Mouse (Mus musculus) MEL (cell line): ENCODE data around the gene Prr5. TPM values are rescaled to one million over a fixed set of nuclear protein-coding genes. Genes with fewer than 3 reads are reported as not detected.

Source experiments
- DNase-seq: peaks from one replicate; pipeline ENCODE4 v3.0.0; 2011; ENCODE audit warnings: low read depth, low spot score
- H3K27ac ChIP-seq: 2 replicates; pipeline ENCODE4 v1.5.1; 2012; ENCODE audit warnings: low read depth, mild to moderate bottlenecking, control low read depth, low read length, moderate library complexity; ENCODE audit not compliant: control insufficient read depth
- H3K27me3 ChIP-seq, 2 experiments: fragments of 150-350 bp in 1 of 2; sonication (generic) in 1 of 2; 2 replicates each; pipeline ENCODE4 v1.6.1; 2012; ENCODE audit warnings: low read length in 2 of 2, mild to moderate bottlenecking in 2 of 2, improper control_type of control experiment in 1 of 2, moderate library complexity in 1 of 2; ENCODE audit not compliant: insufficient read depth in 2 of 2, control insufficient read depth in 1 of 2
- H3K36me3 ChIP-seq, 2 experiments: 2 replicates each; pipeline ENCODE4 v1.6.1; 2012 to 2014; ENCODE audit warnings: low read length in 2 of 2, improper control_type of control experiment in 1 of 2, inconsistent platforms in 1 of 2, mild to moderate bottlenecking in 1 of 2; ENCODE audit not compliant: insufficient read depth in 2 of 2, control insufficient read depth in 1 of 2
- H3K4me1 ChIP-seq, 2 experiments: fragments of 150-350 bp in 1 of 2; sonication (generic) in 1 of 2; 2 replicates each; pipeline ENCODE4 v1.6.1; 2012; ENCODE audit warnings: low read length in 2 of 2, improper control_type of control experiment in 1 of 2, mild to moderate bottlenecking in 1 of 2; ENCODE audit not compliant: insufficient read depth in 2 of 2, control insufficient read depth in 1 of 2
- H3K4me3 ChIP-seq, 2 experiments: fragments of 150-350 bp in 1 of 2; sonication (generic) in 1 of 2; 2 replicates each; pipeline ENCODE4 v1.5.1; 2012; ENCODE audit warnings: low read depth in 2 of 2, low read length in 2 of 2, mild to moderate bottlenecking in 2 of 2, moderate library complexity in 2 of 2, control low read depth in 1 of 2, improper control_type of control experiment in 1 of 2; ENCODE audit not compliant: control insufficient read depth in 1 of 2, insufficient read depth in 1 of 2
- H3K79me2 ChIP-seq: 2 replicates; pipeline ENCODE4 v1.6.1; 2012; ENCODE audit warnings: mild to moderate bottlenecking, low read length, moderate library complexity; ENCODE audit not compliant: control insufficient read depth, poor library complexity, insufficient read depth
- H3K9ac ChIP-seq: 2 replicates; pipeline ENCODE4 v1.6.1; 2012; ENCODE audit warnings: low read depth, mild to moderate bottlenecking, control low read depth, low read length, moderate library complexity; ENCODE audit not compliant: control insufficient read depth, poor library complexity, severe bottlenecking
- H3K9me3 ChIP-seq: fragments of 150-350 bp; sonication (generic); replicated peaks from 2 replicates; pipeline ENCODE4 v1.6.1; 2012; ENCODE audit warnings: mild to moderate bottlenecking, low read length, improper control_type of control experiment, moderate library complexity; ENCODE audit not compliant: insufficient read depth
- E2F4 ChIP-seq: IDR thresholded peaks from 2 replicates; pipeline ENCODE4 v1.6.1; 2011; ENCODE audit warnings: low read depth, low read length, improper control_type of control experiment, borderline replicate concordance
- ETS1 ChIP-seq: IDR thresholded peaks from 2 replicates; pipeline ENCODE4 v1.6.1; 2012; ENCODE audit warnings: low read depth, mild to moderate bottlenecking, inconsistent platforms, low read length, improper control_type of control experiment, moderate library complexity
- GABPA ChIP-seq: IDR thresholded peaks from 2 replicates; pipeline ENCODE4 v1.6.1; 2012; ENCODE audit warnings: low read depth, mild to moderate bottlenecking, inconsistent platforms, low read length, improper control_type of control experiment, moderate library complexity
- GATA1 ChIP-seq: IDR thresholded peaks from 2 replicates; pipeline ENCODE4 v1.6.1; 2011; ENCODE audit warnings: low read depth, low read length, improper control_type of control experiment
- HCFC1 ChIP-seq: IDR thresholded peaks from 2 replicates; pipeline ENCODE4 v1.6.1; 2012; ENCODE audit warnings: low read depth, mild to moderate bottlenecking, inconsistent platforms, low read length, improper control_type of control experiment, moderate library complexity
- JUND ChIP-seq: IDR thresholded peaks from 2 replicates; pipeline ENCODE4 v1.6.1; 2011; ENCODE audit warnings: low read depth, mild to moderate bottlenecking, improper control_type of control experiment, low read length
- KAT2A ChIP-seq: conservative IDR thresholded peaks from 2 replicates; pipeline ENCODE4 v1.6.1; 2012; ENCODE audit warnings: low read depth, low read length, improper control_type of control experiment, inconsistent platforms
- MEF2A ChIP-seq: IDR thresholded peaks from 2 replicates; pipeline ENCODE4 v1.6.1; 2014; ENCODE audit warnings: low read depth, mild to moderate bottlenecking, inconsistent platforms, low read length, improper control_type of control experiment; ENCODE audit not compliant: poor library complexity, insufficient replicate concordance, severe bottlenecking; ENCODE audit errors: extremely low read depth
- MXI1 ChIP-seq: IDR thresholded peaks from 2 replicates; pipeline ENCODE4 v1.6.1; 2011; ENCODE audit warnings: mild to moderate bottlenecking, low read depth, low read length, improper control_type of control experiment
- NRF1 ChIP-seq: IDR thresholded peaks from 2 replicates; pipeline ENCODE4 v1.6.1; 2014; ENCODE audit warnings: low read depth, mild to moderate bottlenecking, inconsistent platforms, low read length, improper control_type of control experiment, moderate library complexity; ENCODE audit not compliant: poor library complexity, insufficient read depth, severe bottlenecking
- RAD21 ChIP-seq: IDR thresholded peaks from 2 replicates; pipeline ENCODE4 v1.6.1; 2011; ENCODE audit warnings: mild to moderate bottlenecking, low read depth, low read length, improper control_type of control experiment
- RCOR1 ChIP-seq: IDR thresholded peaks from 2 replicates; pipeline ENCODE4 v1.6.1; 2012; ENCODE audit warnings: low read depth, mild to moderate bottlenecking, inconsistent platforms, low read length, improper control_type of control experiment
- SMC3 ChIP-seq: IDR thresholded peaks from 2 replicates; pipeline ENCODE4 v1.6.1; 2011; ENCODE audit warnings: low read depth, low read length, improper control_type of control experiment
- TCF12 ChIP-seq: IDR thresholded peaks from 2 replicates; pipeline ENCODE4 v1.6.1; 2014; ENCODE audit warnings: low read depth, mild to moderate bottlenecking, inconsistent platforms, low read length, improper control_type of control experiment, moderate library complexity
- UBTF ChIP-seq: IDR thresholded peaks from 2 replicates; pipeline ENCODE4 v1.6.1; 2012; ENCODE audit warnings: low read depth, mild to moderate bottlenecking, inconsistent platforms, low read length, improper control_type of control experiment, moderate library complexity, borderline replicate concordance; ENCODE audit not compliant: insufficient read depth
- USF2 ChIP-seq, 2 experiments: IDR thresholded peaks; 2 replicates each; pipeline ENCODE4 v1.6.1; 2011 to 2012; ENCODE audit warnings: improper control_type of control experiment in 2 of 2, low read length in 2 of 2, borderline replicate concordance in 1 of 2, inconsistent platforms in 1 of 2, low read depth in 1 of 2, mild to moderate bottlenecking in 1 of 2; ENCODE audit not compliant: insufficient read depth in 1 of 2
- polyA plus RNA-seq, 2 experiments: library from polyadenylated mRNA; stranded (reverse) in 1 of 2; unstranded in 1 of 2; fragments of >175 nt in 1 of 2; fragments of >200 nt in 1 of 2; gene quantifications; 2 replicates each; pipeline versions ENCODE4 v1.2.1 to v1.2.4; 2012; ENCODE audit warnings: low replicate concordance in 2 of 2, low read depth in 1 of 2; ENCODE audit not compliant: insufficient read length in 2 of 2, insufficient read depth in 1 of 2, missing spikeins in 1 of 2
- total RNA-seq: library from RNA; depleted of rRNA; stranded (reverse); fragments of 300-350 nt; gene quantifications from 2 replicates; pipeline ENCODE4 v1.2.3, GENCODE M21; 2012

The Prr5 gene
- total and polyA plus RNA-seq, 3 experiments: not detected

GRCm38 (mm10) chr15:84659856-84660255, 9.6 kb upstream of the Prr5 start:
- Histone ChIP-seq H3K9ac (no peak overlapping the region), H3K36me3 (no peaks in the 10 kb centered on the region), H3K79me2 (no peaks in the 10 kb centered on the region), H3K4me1 (no peaks in the 10 kb centered on the region), H3K27me3 (no peaks in the 10 kb centered on the region), H3K27ac (no peak overlapping the region), H3K4me3 (no peak overlapping the region), H3K9me3 (no peaks in the 10 kb centered on the region)
- no peak for DNase-seq
- no peak for TF ChIP-seq USF2 (IDR thresholded peaks at IDR 0.05; ENCODE audit: borderline replicate concordance in 1 of 2, insufficient read depth in 1 of 2, low read depth in 1 of 2, low read length in 2 of 2)
- no peak for TF ChIP-seq TCF12
- TF ChIP-seq RAD21: no peak
- TF ChIP-seq UBTF: no peak
- TF ChIP-seq JUND: no peak
- no peak for TF ChIP-seq GABPA
- no peak for TF ChIP-seq KAT2A
- TF ChIP-seq NRF1: no peak
- TF ChIP-seq MEF2A: no peak
- no peak for TF ChIP-seq MXI1
- no peak for TF ChIP-seq E2F4
- TF ChIP-seq RCOR1: no peak
- TF ChIP-seq ETS1: no peak
- no peak for TF ChIP-seq GATA1
- TF ChIP-seq HCFC1: no peak

- H3K27ac ChIP-seq: no peak overlapping the region
- H3K9me3 ChIP-seq: no peaks in the 10 kb centered on the region
- no peak overlapping the region for H3K4me3 ChIP-seq
- no peak for DNase-seq
- no peaks in the 10 kb centered on the region for H3K4me1 ChIP-seq
- H3K9ac ChIP-seq: no peak overlapping the region
- H3K36me3 ChIP-seq: no peaks in the 10 kb centered on the region
- no peaks in the 10 kb centered on the region; a peak in 1 of 4 replicates for H3K27me3 ChIP-seq
- TF ChIP-seq MXI1 (no peak), JUND (no peak), SMC3 (no peak)
- no peaks in the 10 kb centered on the region for H3K79me2 ChIP-seq
Measured at GRCm38 (mm10) chr15:84661274-84661673, 8.1 kb upstream of the Prr5 start.
